Mouse (Mus musculus) adrenal gland, adult 2 months (tissue): ENCODE measurements around the gene Hist1h2bl. TPM values are rescaled to one million over a fixed set of nuclear protein-coding genes. Genes with fewer than 3 reads are reported as not detected.

Experiments used
- DNase-seq: peaks from one replicate; pipeline ENCODE4 v3.0.0; 2021
- long read RNA-seq: library from polyadenylated mRNA; stranded (forward); transcript quantifications from one replicate; pipeline ENCODE4 v2.0.0, GENCODE M21; 2021
- polyA plus RNA-seq: library from polyadenylated mRNA; depleted of rRNA; stranded (reverse); fragments of >200 nt; gene quantifications from 2 replicates; pipeline ENCODE4 v1.2.3, GENCODE M21; 2012; rRNA removed
- total RNA-seq, 2 experiments: library from RNA; stranded (reverse); gene quantifications; 2 replicates each; pipeline ENCODE4 v1.2.3; 2021

Hist1h2bl gene
- 10 to 100 TPM; 24.1 to 36.9 TPM for total RNA-seq
- polyA plus RNA-seq = 0.49 and 1.3 TPM in 2 replicates
- long read RNA-seq = 0 reads

GRCm38 (mm10) chr13:21715864-21716539 lies at the start of gene Hist1h2bl, which contains the start of gene Hist1h2ai:
Gene Hist1h2bl (minus strand): TSS chr13:21716143.
Gene Hist1h2ai (plus strand): TSS chr13:21716422.
- DNase-seq = peak; percentile 88

GRCm38 (mm10) chr13:21755707-21756106 lies 39.8 kb upstream of the Hist1h2bl start:
- DNase-seq = no peak

GRCm38 (mm10) chr13:21754294-21755001 lies 38.5 kb upstream of the Hist1h2bl start:
- DNase-seq = peak; percentile 25

DNA sequence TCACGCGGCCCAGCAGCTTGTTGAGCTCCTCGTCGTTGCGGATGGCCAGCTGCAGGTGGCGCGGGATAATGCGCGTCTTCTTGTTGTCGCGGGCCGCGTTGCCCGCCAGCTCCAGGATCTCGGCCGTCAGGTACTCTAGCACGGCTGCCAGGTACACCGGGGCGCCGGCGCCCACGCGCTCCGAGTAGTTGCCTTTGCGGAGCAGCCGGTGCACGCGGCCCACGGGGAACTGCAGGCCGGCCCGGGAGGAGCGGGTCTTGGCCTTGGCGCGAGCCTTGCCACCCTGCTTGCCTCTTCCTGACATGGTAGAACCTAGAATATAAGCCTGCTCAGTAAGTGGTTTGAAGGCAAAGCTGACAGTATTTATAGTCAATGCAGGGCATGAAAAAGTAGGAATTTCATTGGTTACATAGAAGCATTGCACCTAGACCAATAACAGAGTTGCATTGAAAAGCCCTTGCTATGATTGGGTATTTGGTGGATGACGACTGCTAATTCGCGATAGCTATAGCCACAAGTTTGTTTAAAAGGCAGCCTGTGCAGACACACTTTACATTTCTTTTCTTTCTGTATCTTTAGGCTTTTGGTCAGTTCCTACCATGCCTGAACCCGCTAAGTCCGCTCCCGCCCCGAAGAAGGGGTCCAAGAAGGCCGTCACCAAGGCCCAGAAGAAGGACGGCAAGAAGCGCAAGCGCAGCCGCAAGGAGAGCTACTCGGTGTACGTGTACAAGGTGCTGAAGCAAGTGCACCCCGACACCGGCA lies 37.8 kb upstream of the Hist1h2bl start, which contains the start of the genes Hist1h2ak and Hist1h2bn:
Hist1h2ak (minus strand) TSS at position 304 of the 762 bp plus-strand sequence.
Hist1h2bn (plus strand) TSS at position 600 of the 762 bp plus-strand sequence.
- peak; percentile 84 for DNase-seq

GRCm38 (mm10) chr13:21753051-21753523 lies 37.1 kb upstream of the Hist1h2bl start:
- DNase-seq = no peak

GRCm38 (mm10) chr13:21752356-21752755 lies 36.4 kb upstream of the Hist1h2bl start:
- DNase-seq = no peak

DNA sequence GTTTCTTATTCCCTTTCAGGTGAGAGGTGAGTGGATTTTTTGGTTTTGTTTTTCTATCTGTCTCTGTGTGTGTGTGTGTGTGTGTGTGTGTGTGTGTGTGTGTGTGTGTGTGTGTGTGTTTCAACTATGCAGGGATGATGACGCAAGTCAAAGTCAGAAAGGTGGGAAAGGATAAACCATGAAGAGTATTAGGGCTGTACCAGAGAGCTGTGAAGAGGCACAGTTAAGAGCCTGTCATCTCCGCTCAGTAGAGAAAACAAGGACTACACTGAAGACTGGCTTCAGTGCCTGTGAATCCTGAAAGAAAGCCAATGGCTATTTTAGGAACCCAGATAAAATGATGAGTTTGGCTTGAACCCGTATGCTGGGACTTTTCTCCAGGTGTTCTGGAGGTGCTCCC lies 35.9 kb upstream of the Hist1h2bl start:
- DNase-seq = no peak

DNA sequence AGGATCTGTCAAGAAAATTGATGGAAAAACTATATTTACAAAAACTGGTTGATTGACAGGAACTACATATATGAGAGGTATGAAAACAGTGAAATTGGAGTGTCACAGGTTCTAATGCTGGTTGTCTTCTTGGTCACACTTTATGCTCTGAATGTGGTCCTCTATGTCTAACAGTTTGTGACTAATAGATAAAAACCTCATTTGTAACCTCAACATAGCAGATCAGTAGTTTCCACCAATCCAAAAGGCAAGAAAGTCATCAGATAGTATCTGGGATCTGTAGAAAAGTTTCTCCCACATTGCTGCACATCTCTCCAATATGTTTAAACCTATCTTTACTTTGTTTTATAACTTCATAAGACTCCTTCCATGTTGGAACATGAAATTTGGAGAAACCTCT lies 35.5 kb upstream of the Hist1h2bl start:
- no peak for DNase-seq

DNA sequence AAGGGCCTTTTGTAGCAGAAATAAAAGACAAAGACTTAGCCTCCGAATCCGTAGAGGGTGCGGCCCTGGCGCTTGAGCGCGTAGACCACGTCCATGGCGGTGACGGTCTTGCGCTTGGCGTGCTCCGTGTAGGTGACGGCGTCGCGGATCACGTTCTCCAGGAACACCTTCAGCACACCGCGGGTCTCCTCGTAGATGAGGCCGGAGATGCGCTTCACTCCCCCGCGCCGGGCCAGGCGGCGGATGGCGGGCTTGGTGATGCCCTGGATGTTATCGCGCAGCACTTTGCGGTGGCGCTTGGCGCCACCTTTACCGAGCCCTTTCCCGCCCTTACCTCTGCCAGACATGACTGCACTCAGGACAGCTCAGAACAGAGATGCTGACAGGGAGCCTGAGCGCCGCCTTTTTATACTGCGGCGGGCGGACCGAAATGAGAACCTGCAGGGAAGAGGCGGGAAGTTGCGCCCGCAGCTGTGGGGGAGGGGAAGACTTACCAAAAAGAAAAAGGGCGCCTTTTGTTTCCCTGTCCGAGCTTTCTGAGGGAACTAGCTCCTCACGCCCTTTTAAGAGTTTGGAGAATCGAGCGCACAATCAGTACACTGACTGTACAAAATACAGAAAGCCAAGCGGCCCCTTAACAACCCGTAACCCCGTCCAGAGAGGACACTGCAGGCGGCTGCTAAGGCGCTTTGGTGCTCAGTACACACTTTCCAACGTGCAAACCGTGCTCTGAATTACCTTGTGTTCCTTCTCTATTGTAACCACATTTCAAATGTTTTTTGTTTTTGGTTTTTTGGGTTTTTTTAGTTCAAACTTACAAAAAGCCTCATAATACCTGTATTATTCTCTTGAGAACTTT lies 34.4 kb upstream of the Hist1h2bl start, which contains the start of gene Hist1h4k:
Hist1h4k (minus strand) TSS at position 347 of the 859 bp plus-strand sequence.
- DNase-seq = peak; percentile 86

DNA sequence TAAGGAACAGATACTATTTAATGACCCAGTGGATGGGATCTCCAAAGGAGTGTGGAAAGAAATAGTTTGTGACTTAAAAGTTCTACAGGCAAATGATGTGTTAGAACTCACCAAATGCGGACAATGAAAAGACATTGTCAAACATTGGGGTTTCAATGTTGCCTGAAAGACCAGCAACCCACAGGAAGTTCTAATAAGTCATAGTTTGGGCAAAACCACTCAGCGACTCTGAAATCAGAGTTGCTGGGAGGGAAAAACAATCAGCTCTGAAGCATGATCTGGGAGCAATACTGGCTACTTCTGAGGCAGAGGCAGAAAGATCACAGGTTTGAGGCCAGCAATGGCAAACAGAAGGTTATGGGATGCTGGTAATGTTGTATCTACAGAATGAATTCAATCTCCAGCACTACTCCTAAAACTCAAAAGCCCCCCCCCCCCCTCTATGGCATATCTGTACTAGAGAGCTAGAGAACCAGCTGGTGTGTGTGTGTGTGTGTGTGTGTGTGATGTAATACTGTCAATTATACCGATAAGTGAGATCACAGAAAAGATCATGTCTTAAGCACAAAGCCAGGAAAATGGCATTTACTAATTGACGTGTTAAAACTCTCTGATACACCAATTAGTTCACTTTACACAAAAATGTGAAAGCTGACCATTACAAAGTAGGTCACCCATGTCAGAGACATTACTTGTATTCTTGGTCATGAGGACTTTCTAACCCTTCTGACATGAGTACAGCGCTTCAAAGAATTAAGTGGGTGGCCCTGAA lies 33.6 kb upstream of the Hist1h2bl start:
- DNase-seq = no peak

GRCm38 (mm10) chr13:21745006-21745405 lies 29.1 kb upstream of the Hist1h2bl start:
- DNase-seq = no peak

- DNase-seq = peak; percentile 68
These were observed 19.2 kb upstream of the Hist1h2bl start, which contains the start of gene Hist1h4j for GRCm38 (mm10) chr13:21734906-21735767. Gene Hist1h4j (plus strand): TSS chr13:21735064.

DNA sequence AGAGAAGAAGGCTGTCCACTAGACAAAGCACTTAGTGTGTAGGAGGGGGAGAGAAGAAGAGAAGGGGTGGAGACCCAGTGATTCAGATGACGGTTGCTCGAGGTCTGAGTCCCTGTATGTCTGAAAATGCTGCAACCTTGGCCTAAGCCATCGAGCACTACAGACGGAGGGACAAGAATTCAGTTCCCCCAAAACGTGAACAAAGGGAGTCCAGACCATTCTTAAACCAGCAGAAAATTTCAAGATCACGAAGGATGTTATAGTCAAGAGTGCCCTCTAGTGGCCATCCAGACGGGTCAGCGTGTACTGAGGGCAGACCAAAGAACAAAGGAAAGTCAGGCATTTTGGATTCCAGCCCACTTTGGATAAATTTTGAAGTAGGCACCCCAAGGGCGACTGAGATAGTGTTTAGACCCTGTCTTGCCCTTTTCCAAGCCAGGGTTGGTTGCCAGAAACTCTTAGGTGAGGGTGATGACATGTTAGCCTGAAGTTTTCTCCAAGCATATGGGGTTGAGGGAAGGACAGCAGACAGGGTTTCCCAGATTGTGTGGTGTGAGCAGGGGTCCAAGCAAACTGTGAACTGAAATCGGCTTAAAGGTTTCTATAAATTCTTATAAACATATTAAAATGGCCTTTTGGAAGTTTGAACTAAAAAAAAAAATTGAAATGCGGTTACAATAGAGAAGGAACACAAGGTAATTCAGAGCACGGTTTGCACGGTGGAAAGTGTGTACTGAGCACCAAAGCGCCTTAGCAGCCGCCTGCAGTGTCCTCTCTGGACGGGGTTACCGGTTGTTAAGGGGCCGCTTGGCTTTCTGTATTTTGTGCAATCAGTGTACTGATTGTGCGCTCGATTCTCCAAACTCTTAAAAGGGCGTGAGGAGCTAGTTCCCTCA lies 18.3 kb upstream of the Hist1h2bl start:
- peak; percentile 82 for DNase-seq

GRCm38 (mm10) chr13:21733466-21733865 lies 17.5 kb upstream of the Hist1h2bl start:
- DNase-seq = no peak

GRCm38 (mm10) chr13:21729544-21729943 lies 13.6 kb upstream of the Hist1h2bl start:
- DNase-seq = no peak

GRCm38 (mm10) chr13:21727948-21728572 lies 12.1 kb upstream of the Hist1h2bl start:
- no peak for DNase-seq

DNA sequence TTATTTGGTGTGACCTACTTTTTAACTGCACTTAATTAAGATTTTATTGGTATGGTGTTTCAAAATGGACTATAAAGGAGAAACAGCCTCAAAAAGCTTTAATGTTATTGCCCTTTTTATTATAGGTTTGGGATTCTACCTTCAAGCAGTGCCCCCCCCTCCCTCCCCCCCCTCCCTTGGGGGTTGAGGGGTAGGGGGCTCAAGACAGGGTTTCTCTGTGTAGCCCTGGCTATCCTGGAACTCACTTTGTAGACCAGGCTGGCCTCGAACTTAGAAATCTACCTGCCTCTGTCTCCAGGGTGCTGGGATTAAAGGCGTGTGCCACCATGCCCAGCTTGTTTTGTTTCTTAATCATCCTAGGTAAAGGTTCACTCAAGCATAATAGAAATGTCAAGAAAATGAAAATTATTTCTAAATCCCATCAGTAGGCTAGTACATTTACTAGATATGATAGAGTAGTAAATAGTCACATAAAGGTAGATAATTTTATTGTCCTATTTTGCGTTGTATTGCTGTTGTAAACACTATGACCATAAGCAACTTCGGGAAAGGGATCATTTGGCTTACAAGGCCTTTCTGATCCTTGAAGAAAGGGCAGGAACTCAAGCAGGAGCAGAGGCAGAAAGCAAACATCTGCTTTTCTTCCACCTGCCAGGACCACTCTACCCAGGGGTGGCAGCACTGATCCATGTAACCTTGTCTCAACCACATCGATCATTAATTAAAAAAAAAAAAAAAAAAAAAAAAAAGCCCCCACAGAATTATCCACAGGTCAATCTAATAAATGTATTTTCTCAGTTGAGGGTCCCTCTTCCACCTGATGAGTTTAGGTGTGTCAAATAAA lies 7.3 kb upstream of the Hist1h2bl start:
- no peak for DNase-seq
